Mouse (Mus musculus): ENCODE data around the gene Arhgef3.
A peak's percentile ranks its signal among the peaks of the same experiment; 100 is the strongest.

Gene Arhgef3

DNA sequence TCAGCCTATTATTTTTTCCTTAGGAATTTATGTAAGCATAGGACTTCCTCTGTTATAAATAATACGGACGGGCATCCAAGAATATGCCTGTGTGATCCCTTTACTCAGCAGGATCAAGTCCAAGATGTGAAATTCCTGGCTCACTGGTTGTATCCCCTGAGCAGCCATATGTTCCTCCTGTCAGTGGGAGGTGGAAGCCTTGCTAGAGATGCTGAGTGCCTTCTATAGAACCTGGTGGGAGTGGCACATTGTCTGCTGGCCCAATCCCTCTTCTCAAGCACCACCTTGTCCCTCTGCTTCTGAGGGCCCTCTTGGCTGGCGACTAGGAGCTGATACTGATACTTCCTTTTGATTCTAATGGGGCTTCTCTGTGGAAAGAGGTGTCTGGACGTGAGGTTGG is 155.1 kb downstream of the Arhgef3 start:
- DNase-seq (ENCODE audit: low spot score) = no peak

DNA sequence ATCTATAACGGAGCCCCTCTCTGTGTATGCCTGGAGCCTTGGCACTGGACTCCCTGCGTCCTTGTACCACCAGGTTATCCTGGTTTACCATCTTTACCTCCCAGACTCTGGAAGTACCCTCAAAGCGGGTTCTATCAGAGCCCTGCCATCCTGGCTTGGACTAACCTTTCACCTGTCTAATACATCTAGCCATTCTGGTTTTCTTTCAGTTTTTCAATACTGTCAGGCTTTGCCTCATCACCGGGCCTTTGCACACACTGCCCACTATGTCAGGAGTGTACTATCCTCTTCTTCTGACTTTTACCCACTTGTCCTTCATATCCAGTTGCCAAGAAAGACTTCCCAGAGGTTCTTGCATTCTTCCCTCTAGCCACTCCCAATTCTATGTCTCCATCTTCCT is 155.8 kb downstream of the Arhgef3 start:
- no peak for DNase-seq (ENCODE audit: low spot score)

DNA sequence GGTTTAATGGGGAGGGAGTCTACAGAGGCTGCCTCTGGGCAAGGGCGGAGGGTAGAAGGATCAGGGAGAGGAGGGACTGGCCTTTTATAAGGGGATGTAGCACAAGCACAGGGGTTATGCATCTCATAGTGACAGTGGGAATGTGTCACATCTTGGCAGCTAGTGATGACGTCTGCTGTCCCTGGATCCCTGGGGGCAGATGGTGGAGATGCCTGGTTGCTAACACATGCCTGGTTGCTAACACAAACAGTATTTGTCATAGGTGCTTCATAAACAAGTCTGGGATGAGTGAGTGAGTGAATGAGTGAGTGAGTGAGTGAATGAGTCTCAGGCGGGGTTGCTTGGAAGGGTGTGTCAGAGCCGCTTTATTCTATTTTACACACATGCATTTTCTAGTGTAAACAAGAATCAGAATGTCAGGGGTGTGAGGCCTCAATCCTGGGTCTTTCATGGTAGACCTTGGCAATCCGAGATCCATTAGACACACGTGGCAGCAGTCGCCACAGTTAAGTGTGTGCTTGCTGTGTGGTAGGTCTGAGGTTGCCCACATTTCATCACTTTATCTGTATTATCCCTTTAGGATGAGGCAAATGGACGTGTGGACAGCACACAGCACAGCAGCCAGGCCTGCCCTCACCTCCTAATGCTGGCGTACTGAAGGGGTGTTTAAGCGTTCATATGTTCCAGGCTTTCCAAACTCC is 156.8 kb downstream of the Arhgef3 start:
- no peak for DNase-seq (ENCODE audit: low spot score)

DNA sequence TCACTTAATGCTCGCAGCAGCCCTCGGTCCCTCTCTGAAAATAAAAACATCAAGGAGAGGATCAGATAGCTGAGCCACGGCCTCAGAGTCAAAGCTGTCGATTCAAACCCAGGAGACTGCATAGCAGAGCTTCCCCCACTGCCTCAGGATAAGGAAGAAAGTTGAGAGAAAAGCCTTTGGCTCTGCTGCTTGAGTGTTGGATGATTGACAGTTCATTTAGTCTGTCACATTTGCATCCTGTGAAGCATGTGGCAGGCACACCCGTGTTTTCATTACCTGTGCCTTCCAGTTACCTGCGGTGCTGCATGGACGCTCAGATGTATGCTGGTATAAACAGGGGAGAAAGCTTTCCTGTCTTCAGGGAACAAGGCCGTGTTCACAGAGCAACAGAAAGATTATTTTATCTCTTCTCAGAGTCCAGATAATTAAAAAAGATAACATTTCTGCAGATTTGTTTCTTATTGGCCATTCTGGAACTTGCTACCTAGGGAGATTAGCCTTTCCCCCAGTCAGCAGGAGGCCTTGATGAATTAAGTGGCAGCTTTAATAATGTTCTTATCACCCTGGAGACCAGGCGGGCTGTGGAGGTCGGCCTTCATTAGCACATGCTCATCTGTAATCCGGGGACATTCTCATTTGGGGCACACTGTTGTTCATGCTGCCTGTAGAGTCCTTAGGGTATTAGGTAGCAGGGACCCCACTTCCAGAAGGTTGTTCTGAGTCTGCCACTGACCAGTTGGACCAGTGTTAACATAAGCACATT is 157.6 kb downstream of the Arhgef3 start:
- DNase-seq (ENCODE audit: low spot score) = peak; percentile 4

DNA sequence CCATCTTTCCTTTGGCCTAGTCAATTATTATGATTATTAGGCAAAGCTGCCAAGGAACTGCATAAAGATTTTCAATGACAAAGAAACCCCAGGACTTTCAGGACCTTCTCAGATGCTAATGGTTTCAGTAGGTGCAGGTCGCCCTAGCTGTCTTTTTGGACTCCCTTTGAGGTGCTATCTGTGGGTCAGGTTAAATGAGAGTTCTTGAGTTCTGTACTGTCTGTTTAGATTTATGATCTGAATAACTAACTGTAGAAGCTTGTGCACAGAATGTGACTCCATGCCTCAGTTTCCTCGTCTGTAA is 158.1 kb downstream of the Arhgef3 start:
- DNase-seq (ENCODE audit: low spot score) = no peak

DNA sequence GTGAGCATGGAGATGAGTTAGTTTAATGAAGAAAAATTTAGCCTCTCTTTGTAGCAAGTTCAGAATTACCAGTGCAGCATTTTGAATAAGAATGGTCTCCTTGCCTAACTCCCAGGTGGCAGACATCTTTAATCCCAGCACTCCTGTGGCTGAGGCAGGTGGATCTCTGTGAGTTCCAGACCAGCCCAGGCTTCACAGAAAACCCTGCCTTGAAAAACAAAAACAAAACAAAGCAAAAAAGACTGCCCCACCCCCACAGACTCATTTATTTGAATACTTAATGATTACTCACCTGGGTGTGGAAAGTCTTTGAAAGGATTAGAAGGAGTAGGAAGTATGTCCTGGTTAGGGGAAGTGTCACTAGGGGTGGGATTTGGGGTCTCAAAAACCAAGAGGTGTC is 158.5 kb downstream of the Arhgef3 start:
- no peak for DNase-seq (ENCODE audit: low spot score)

DNA sequence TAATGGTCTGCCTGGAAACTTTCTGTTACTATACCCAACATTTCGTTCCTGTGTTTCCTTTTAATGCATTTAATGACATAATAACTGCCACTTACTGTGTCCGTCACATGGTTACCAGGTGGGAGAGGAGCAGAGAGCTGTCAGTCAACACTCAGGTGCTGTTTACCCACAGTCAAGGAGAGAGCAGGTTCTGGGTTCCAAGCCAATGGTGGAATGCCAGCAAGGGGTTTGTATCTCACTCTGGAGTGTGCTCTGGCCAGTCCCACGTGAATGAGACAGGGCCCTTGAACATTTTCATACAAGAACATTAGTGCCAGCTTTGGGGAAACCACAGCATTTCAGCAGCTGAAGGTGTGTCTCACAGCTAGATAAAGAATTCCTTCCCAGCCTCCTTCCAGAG is 162.6 kb downstream of the Arhgef3 start:
- DNase-seq (ENCODE audit: low spot score) = no peak

DNA sequence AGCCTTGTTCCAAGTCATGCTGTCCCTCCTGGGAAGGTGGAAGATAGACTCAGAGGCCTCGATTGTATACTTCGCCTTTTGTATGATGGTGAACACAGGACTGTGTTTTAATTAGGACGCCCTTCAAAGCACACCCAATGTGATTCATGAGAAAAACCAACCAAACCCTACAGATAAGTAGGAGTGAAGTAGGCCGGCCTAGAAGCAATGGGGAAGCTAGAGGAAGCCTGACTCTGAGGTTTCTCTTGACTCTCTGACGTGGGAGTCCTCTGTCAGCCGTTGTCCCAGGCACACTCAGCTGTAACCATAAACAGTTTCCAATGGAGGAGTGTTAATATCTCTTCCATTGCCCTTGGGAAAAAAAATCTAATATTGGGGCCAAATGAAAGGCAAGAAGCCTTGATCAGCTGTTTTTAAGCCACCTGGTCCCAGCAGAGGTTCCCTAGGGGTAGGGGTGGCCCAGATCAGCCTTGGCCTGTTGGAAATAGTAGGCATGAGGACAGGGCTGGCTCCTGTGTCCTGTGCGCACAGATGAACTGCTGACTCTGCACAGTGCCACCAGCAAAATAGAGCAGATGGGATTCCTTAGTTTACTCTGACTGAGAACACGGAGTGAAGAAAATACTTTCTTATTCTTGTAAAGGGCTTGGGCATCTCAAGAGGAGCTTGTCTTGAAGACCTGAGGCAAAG is 165.6 kb downstream of the Arhgef3 start:
- no peak for DNase-seq (ENCODE audit: low spot score)

DNA sequence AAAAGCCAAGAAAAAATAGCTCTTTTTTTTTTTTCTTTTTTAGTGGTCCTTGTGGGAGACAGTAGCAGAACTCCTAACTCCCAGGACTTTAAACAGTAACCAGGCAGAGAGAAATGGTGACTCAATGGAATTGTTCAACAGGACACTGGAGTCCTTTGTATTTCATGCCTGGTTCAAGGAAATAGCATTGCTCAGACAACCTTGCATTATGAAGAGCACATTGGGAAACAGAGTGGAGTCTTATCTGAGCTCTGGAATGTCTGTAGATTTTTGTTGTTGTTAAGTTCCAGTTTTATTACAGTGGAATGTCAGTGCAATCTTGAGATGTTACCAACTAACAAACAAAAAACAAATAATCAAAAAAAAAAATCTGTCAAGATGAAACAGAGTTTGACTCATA is 169.3 kb downstream of the Arhgef3 start:
- DNase-seq (ENCODE audit: low spot score) = no peak

DNA sequence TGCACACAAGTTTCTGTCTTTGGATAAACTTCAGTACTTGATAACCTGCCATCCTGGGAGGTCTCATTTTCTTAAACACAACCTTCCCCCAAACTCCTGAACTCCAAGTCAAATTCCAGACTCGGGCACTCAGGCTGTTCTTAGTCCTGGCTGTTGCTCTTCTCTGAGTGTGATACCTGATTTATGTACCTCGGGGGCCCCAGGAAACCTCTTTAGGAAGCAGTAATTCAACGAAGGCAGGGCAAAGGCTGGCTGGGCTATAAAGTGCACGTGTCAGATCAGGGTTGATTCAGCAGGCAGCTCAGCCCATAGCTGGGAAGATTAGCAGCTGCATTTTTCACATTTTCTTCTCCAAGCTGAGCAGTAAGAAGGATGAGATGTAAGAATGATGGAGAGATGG is 171.5 kb downstream of the Arhgef3 start:
- no peak for DNase-seq (ENCODE audit: low spot score)

DNA sequence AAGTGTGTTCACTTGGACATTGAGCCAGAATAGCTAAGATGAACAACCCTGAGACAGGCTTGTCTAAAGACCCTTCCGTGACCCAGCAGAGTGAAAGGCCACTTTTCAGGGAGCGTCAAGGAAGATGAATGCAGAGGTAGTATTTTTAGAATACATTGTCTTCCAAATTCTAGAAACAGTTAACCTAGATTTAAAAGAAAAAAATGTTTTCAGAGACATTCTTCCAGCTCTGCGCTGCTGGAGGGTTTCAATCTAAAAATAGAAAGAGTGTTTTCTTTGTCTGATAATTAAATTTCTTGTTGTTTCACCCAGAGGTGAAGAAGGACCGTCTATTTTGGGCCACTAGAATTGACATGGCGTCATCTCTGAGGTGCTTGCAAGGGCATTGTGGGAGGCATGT is 174.4 kb downstream of the Arhgef3 start:
- DNase-seq (ENCODE audit: low spot score) = no peak

DNA sequence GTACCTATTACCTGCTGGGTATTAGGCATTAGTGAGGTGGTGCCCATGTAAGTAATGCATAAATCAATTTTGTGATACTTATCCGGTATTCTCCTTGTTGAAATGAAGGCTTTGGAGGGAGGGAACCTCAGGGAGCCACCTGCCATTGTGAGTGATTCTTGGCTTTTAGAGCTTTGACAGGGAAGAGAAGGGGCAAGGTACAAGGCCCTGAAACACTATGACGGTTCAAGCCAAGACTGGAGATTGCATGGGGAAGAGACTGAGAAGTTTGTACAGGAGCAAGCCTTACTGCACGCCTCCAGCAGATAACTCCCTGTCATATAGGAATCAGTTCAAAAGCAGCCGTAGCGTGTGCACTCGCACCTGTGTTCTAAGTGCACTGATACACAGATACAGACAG is 177.4 kb downstream of the Arhgef3 start:
- DNase-seq (ENCODE audit: low spot score) = no peak

DNA sequence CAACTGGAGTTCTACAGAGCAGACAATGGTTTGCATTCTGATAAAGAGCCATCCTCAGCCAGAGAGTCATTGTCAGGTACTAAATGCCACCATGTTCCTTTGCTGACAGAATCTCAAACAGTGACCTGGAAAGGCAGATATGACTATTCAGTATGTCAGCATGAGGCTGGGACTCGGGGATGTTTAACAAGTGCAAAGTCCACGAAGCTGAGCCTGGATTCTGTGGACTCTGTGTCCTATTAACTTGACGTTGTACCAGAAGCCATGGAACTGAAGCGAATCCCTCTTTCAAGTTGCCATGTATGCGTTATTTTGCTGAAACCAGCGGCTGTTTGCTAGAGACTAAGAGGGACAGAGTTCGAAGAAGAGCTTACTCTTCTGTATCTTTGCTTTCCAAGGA is 181.1 kb downstream of the Arhgef3 start:
- no peak for DNase-seq (ENCODE audit: low spot score)

DNA sequence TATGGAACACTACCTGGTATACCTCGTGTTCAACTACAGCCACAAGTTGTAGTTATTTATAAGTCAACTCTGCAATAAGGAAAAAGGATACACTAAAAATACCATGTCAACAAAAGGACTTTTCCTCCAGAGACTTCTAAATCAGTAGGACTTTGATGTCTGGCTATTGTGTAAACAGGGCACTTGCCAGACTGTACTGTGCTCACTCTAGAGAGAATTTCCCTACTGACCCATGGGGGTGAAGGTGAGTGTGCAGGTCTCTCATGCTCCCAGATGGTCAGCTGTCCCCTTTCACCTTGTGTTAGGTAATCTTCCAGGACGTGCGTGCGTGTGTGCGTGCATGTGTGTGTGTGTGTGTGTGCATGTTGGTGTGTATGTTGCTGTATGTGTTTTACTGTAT is 182.3 kb downstream of the Arhgef3 start:
- DNase-seq (ENCODE audit: low spot score) = no peak

DNA sequence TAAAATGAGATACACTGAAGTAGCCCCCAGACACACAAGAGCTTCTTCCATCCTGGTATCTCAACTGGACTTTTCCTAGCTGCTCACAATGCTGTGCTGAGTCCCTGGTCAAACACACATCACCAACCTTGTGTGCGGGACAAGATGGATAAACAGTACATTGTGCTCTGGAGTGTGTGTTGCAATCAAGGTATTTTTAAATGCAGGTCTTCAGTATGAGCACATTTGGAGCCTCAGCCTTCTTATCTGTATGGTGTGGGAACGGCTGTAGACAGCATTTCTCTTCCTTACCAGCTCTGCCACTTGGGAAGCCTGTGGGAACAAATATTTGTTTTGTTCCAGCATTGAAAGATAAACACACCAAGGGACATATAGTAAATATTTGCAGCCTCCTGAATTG is 184.2 kb downstream of the Arhgef3 start:
- no peak for DNase-seq (ENCODE audit: low spot score)

DNA sequence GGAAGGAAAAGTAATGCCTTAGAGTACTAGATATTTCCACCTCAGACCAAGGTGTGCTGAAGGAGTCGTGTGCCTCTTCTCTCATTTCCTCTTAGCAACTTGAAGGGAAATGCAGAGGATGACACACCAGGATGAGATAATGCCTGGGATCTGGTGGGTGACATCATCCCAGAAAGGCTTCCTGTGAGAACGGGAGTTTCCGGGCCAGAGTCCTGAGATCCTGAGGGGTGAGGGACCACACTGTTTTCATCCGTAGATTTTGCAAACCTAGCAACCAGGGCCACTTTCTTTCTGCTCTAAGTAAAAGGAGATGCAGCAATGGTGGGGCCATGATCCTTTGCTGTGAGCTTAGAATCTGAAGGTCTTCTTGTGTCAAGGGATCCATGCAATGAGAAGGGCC is 185.0 kb downstream of the Arhgef3 start:
- no peak for DNase-seq (ENCODE audit: low spot score)

DNA sequence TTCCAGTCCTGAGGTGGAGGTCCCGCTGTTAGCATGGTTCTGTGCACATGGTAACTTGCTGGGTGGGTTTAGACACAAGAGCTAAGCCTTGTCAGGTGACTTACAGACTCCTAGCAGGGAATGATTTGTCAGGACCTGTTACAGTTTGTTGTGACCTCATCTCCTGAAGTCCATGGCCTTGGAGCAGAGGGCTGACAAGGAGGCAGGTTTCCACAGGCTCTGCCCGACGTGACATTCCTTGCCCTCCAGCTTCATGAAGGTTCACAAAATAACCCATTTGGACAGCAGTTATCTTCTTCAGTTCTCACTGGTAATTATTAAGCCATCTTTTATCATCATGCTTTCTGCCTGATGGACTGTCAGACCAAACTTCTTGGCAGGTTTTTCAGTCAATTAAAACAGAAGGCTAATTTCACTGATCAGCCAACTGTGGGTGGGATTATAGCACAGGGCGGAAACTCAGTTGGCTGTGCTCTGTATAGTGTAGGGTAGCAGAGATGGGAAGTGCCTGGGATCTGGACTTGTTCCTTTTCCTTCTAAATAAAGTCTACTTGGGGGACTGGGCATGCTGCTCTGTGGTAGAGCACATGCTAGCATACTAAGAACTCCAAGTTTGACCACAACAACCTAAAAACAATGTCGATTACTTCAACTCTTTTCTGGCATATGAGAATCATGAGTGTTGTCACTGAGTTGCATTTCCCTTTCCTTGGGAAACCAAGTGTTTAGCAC is 187.2 kb downstream of the Arhgef3 start:
- DNase-seq (ENCODE audit: low spot score) = no peak

DNA sequence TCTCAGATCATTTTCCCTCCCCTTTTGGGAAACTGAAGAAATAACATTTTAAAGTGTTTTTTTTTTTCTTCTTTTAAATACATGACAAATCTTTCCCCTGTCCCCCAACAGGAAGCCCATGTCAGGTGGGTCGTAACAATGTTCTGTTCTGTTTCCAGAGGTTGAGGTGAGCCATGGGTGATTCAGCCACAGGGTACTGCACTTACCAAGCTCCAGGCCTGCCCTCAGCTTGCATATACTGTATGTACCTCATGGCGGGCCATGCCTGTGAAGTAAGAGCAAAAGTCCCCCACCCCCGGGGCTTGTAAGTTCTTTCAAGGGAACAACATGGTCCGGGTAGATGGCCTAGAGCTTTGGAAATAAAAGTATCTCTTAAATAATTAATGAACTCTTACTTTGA is 188.6 kb downstream of the Arhgef3 start:
- no peak for DNase-seq (ENCODE audit: low spot score)

DNA sequence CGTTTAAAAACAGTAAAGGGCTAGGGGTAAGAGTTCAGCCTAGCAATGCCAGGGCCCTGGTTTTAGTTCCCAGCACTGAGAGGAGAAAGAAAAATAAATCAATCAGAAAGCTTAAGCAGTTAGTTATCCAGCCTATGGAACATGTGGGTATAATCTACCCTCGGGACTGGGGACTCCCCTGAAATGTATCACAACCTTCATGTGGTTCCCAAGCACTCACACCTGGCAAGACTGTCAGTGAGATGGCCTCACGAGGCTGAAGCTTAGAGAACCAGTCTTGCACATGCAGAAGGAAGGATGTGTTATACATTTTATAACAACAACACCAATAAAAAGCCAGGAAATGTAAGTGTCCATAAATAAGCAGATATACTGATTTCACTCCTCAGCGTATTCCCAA is 189.7 kb downstream of the Arhgef3 start:
- no peak for DNase-seq (ENCODE audit: low spot score)

DNA sequence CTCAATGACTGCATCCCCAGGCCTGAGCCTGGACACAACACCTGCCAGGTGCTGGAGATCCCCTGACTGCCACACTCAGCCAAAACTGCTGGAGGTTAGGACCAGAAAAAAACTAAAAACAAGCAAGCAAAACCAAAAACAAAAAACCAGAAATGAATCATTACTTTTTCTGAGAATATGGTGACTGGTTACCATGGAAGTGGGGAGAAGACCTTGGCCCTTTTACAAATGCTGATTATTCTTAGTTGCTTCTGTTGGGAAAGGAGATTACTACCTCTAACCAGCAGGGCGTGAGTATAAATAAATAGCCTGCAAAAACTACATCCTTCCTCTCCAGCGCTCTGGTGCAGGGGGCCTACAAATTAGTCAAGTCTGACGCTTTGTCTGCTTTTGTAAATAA is 194.1 kb downstream of the Arhgef3 start:
- no peak for DNase-seq (ENCODE audit: low spot score)

DNA sequence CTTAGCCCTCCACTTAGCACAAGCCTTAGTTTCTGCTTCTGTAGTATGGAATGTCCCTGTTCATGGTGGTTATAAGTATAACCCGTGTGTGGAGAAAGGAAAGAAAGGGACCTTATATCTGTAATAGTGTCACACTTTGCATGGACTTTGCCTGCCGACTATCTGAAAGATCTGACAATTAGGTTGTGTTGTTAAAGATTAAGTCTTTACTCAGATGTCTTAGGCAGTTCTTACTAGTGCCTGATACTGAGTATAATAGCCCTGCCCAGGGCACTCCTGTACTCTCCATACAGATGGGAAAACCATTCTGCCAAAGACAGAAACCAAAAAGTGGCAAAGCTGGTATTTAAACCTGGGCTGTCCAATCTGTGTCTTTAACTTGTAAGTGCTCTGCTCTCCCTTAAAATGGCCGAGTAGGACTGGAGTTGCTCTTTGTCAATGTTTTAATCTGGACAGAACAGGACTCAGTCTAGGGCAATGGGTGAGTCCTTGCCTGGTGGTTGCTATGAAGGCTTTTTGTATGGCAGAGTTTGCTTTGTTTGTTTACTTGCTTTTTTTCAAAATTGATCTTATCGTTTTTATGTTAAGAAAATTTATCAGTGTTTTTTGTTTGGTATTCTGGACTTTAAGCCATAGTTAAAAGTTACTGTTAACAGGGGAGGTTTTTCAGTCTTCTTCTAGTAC is 196.0 kb downstream of the Arhgef3 start:
- DNase-seq (ENCODE audit: low spot score) = no peak

DNA sequence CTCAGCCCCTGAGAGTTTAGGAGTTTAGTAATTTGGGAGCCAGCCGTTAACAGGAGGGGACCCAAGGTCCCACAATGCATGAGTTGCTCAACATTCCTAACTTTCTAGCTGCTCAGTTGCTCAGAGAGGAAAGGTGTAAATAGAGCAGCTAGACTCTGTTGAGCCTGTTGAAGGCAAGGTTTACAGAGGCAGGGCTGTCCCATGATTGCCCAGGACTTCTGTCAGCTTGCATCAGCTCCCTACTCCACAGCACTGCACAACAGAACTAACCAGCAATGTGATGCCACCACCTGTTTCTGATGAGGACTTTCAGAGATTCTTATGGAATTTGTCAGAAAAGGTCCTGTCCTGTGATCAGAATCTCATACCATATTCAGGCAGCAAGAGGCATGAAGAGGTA is 197.7 kb downstream of the Arhgef3 start:
- no peak for DNase-seq (ENCODE audit: low spot score)
